In the genomic region with DNA sequence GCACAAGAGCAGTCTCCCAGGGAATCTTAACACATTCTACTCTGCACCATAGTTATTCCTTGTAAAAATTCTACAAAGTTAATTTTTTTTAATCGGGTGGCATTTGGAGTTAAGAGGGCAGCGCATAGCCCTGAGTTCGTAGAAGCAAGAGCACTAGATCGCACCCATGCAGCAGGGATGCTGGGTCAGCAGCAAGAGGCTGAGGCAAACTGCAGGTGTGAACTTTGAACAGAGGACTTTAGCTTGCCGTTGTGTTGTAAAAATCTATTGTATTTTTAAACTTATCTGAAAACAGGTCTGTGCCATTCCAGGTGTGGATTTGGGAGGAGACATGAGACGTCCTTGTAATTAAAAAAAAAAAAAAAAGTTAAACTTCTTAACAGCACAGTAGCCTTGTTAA, we compare ENCODE assay signal across 23 mouse cellular contexts.
A peak's percentile ranks its signal among the peaks of the same experiment; 100 is the strongest.
DNase-seq lines count a peak whose midpoint lies in the region; ATAC-seq lines count a peak whose summit lies in the region.
"Had no signal": no experiment of that assay in that cellular context is flagged by ENCODE, and none has a peak within 500 bp of the region (broad histone marks: within the 10 kb centered on the region; RNA-seq: fewer than 3 reads in every experiment).

No protein-coding gene starts in this region.

- 88% methylated on average over 6 of the region's 6 CpGs for WGBS in kidney, embryonic 14.5 days
- 87% methylated on average over 6 of the region's 6 CpGs for WGBS in kidney, embryonic 16.5 days
- WGBS in intestine, embryonic 15.5 days, result 72% methylated on average over 6 of the region's 6 CpGs

- H3K27me3 ChIP-seq in kidney, embryonic 14.5 days (ENCODE audit: control insufficient read depth, insufficient read depth, low read length), result no peaks in the 10 kb centered on the region
- H3K27me3 ChIP-seq in kidney, embryonic 16.5 days (ENCODE audit: insufficient read depth, low read length), result no peaks in the 10 kb centered on the region
- H3K27me3 ChIP-seq in intestine, embryonic 15.5 days (replicated peaks), result no peaks in the 10 kb centered on the region
- H3K27me3 ChIP-seq: forebrain, embryonic 13.5 days; hindbrain, embryonic 13.5 days had no signal

- no peaks in the 10 kb centered on the region for H3K36me3 ChIP-seq in kidney, embryonic 14.5 days (ENCODE audit: control insufficient read depth, insufficient read depth, low read length)
- H3K36me3 ChIP-seq in kidney, embryonic 16.5 days (ENCODE audit: insufficient read depth, low read length), result no peaks in the 10 kb centered on the region
- H3K36me3 ChIP-seq in intestine, embryonic 15.5 days, result no peaks in the 10 kb centered on the region
- H3K36me3 ChIP-seq: forebrain, embryonic 10.5 days; hindbrain, embryonic 10.5 days; hindbrain, embryonic 13.5 days had no signal

- peak; percentile 7 for DNase-seq in kidney, adult 11 months
- DNase-seq in kidney, adult 9 months, result peak; percentile 11
- DNase-seq in kidney, postnatal 36 days, result peak; percentile 20 to 30
- DNase-seq in heart, postnatal 4 days, result no peak
- no peak for DNase-seq in heart, adult 9 months (ENCODE audit: low spot score in 2 of 2)
- DNase-seq: adrenal gland, adult 8-10 months; adrenal gland, postnatal 36 days; cerebellum, adult 18-20 months; cerebellum, adult 9-10 months; cerebellum, postnatal 14 days; gastrocnemius, postnatal 10 days; gastrocnemius, postnatal 36 days; heart, adult 2 months had no signal

- H3K4me2 ChIP-seq in kidney, embryonic 14.5 days (replicated peaks; ENCODE audit: low read depth, low read length), result no peak overlapping the region
- H3K4me2 ChIP-seq in kidney, embryonic 16.5 days (replicated peaks; ENCODE audit: low read depth, low read length), result no peak overlapping the region
- H3K4me2 ChIP-seq in intestine, embryonic 15.5 days (replicated peaks), result no peak overlapping the region
- H3K4me2 ChIP-seq: forebrain, embryonic 13.5 days; heart, embryonic 11.5 days; hindbrain, embryonic 13.5 days had no signal

- no peak overlapping the region for H3K27ac ChIP-seq in kidney, embryonic 14.5 days (ENCODE audit: low read depth, low read length)
- no peak overlapping the region for H3K27ac ChIP-seq in kidney, embryonic 16.5 days (ENCODE audit: low read length)
- H3K27ac ChIP-seq in intestine, embryonic 15.5 days, result no peak overlapping the region
- H3K27ac ChIP-seq: forebrain, embryonic 10.5 days; forebrain, embryonic 13.5 days; heart, adult 2 months; hindbrain, embryonic 10.5 days; hindbrain, embryonic 13.5 days had no signal

- H3K4me3 ChIP-seq in kidney, embryonic 14.5 days (ENCODE audit: low read length), result no peak overlapping the region
- no peak overlapping the region for H3K4me3 ChIP-seq in kidney, embryonic 16.5 days (ENCODE audit: low read length)
- no peak overlapping the region for H3K4me3 ChIP-seq in intestine, embryonic 15.5 days (replicated peaks)
- H3K4me3 ChIP-seq: forebrain, embryonic 10.5 days; forebrain, embryonic 13.5 days; heart, adult 2 months; hindbrain, embryonic 10.5 days; hindbrain, embryonic 13.5 days had no signal

- H3K9me3 ChIP-seq in kidney, embryonic 14.5 days (ENCODE audit: control insufficient read depth, low read length), result no peaks in the 10 kb centered on the region
- no peaks in the 10 kb centered on the region for H3K9me3 ChIP-seq in kidney, embryonic 16.5 days (ENCODE audit: low read length)
- no peaks in the 10 kb centered on the region for H3K9me3 ChIP-seq in intestine, embryonic 15.5 days
- H3K9me3 ChIP-seq: forebrain, embryonic 10.5 days; forebrain, embryonic 13.5 days; hindbrain, embryonic 10.5 days; hindbrain, embryonic 13.5 days had no signal

- H3K9ac ChIP-seq in kidney, embryonic 14.5 days (ENCODE audit: low read depth, low read length), result no peak overlapping the region
- H3K9ac ChIP-seq in kidney, embryonic 16.5 days (replicated peaks; ENCODE audit: low read length), result no peak overlapping the region
- H3K9ac ChIP-seq in intestine, embryonic 15.5 days, result no peak overlapping the region
- H3K9ac ChIP-seq: forebrain, embryonic 13.5 days; hindbrain, embryonic 13.5 days had no signal

- ATAC-seq in kidney, embryonic 14.5 days (ENCODE audit: low FRiP score, low TSS enrichment), result no peak
- ATAC-seq in kidney, embryonic 16.5 days (ENCODE audit: low FRiP score, low TSS enrichment), result no peak
- peak; percentile 81 for ATAC-seq in intestine, embryonic 15.5 days
- ATAC-seq: activated CD4-positive, CD25-positive, alpha-beta regulatory T cell, adult 4 months; forebrain, embryonic 13.5 days; forebrain, embryonic 16.5 days had no signal

- H3K4me1 ChIP-seq in kidney, embryonic 14.5 days (ENCODE audit: control insufficient read depth, insufficient read depth, low read length), result no peaks in the 10 kb centered on the region
- H3K4me1 ChIP-seq in kidney, embryonic 16.5 days (ENCODE audit: insufficient read depth, low read length), result no peaks in the 10 kb centered on the region
- H3K4me1 ChIP-seq in intestine, embryonic 15.5 days (replicated peaks), result peaks cover 5% of the 10 kb centered on the region; the same call in 1 of the 2 replicates
- H3K4me1 ChIP-seq: forebrain, embryonic 13.5 days; hindbrain, embryonic 13.5 days had no signal

Comparison
In these comparisons a context has a peak if more than half of its experiments do, and no peak if none do; other contexts are left out.
1. DNase-seq: peak in kidney, adult 11 months (single experiment), kidney, adult 9 months (single experiment) and kidney, postnatal 36 days (2 of 2); none in heart, postnatal 4 days (single experiment) and heart, adult 9 months (0 of 2).